Mouse (Mus musculus) C2C12 (cell line): ENCODE results near the gene Tmem206. TPM values are rescaled to one million over a fixed set of nuclear protein-coding genes. Genes with fewer than 3 reads are reported as not detected.

Experiments used
- H3K27me3 ChIP-seq: one replicate; pipeline ENCODE4 v1.6.1; 2011; ENCODE audit not compliant: control insufficient read depth, insufficient read depth, insufficient read length
- H3K36me3 ChIP-seq: one replicate; pipeline ENCODE4 v1.6.1; 2011; ENCODE audit not compliant: control insufficient read depth, insufficient read depth
- H3K4me3 ChIP-seq: one replicate; pipeline ENCODE4 v1.5.1; 2011; ENCODE audit warnings: mild to moderate bottlenecking, control low read depth; ENCODE audit not compliant: poor library complexity, insufficient read depth, severe bottlenecking
- H3K79me2 ChIP-seq: one replicate; pipeline ENCODE4 v1.6.1; 2011; ENCODE audit not compliant: control insufficient read depth, insufficient read depth
- H3K79me3 ChIP-seq: one replicate; pipeline ENCODE4 v1.6.1; 2011; ENCODE audit warnings: low read depth, control low read depth
- H3ac ChIP-seq: one replicate; pipeline ENCODE3; 2011; ENCODE audit warnings: low read depth; ENCODE audit not compliant: control insufficient read depth, insufficient read length
- CEBPB ChIP-seq: IDR thresholded peaks from one replicate; pipeline ENCODE4 v1.6.1; 2011; ENCODE audit warnings: low read depth, mild to moderate bottlenecking, control low read depth, moderate library complexity
- CTCF ChIP-seq: IDR thresholded peaks from one replicate; pipeline ENCODE4 v1.5.1; 2011; ENCODE audit not compliant: control insufficient read depth, insufficient read depth, insufficient read length
- FOSL1 ChIP-seq: IDR thresholded peaks from one replicate; pipeline ENCODE4 v1.8.0; 2011; ENCODE audit warnings: mild to moderate bottlenecking, low read length; ENCODE audit not compliant: poor library complexity, insufficient read depth, severe bottlenecking
- MAX ChIP-seq: IDR thresholded peaks from one replicate; pipeline ENCODE4 v1.6.1; 2011; ENCODE audit warnings: mild to moderate bottlenecking, control low read depth
- MYOD1 ChIP-seq: IDR thresholded peaks from one replicate; pipeline ENCODE4 v1.6.1; 2011; ENCODE audit warnings: low read depth; ENCODE audit not compliant: control insufficient read depth, insufficient read length
- MYOG ChIP-seq: IDR thresholded peaks from one replicate; pipeline ENCODE4 v1.6.1; 2011; ENCODE audit not compliant: control insufficient read depth, insufficient read length; ENCODE audit errors: extremely low read depth
- USF1 ChIP-seq: IDR thresholded peaks from one replicate; pipeline ENCODE4 v1.6.1; 2011; ENCODE audit warnings: low read depth, mild to moderate bottlenecking, control low read depth, moderate library complexity
- polyA plus RNA-seq: library from polyadenylated mRNA; unstranded; fragments of >200 nt; fragmentation: generic; extraction: Trizol; gene quantifications from one replicate; pipeline ENCODE4 v1.2.1, GENCODE M21; 2012; ENCODE audit warnings: missing spikeins

The Tmem206 gene
- polyA plus RNA-seq, 1 experiment = 9.8 TPM

GRCm38 (mm10) chr1:191324733-191325590 lies 750 bp upstream of the Tmem206 start:
- no peak for TF ChIP-seq USF1
- TF ChIP-seq FOSL1 = no peak
- TF ChIP-seq MAX = no peak
- TF ChIP-seq CTCF = no peak
- no peak for TF ChIP-seq MYOG
- TF ChIP-seq CEBPB = no peak
- no peak for TF ChIP-seq MYOD1
- no peak overlapping the region for H3ac ChIP-seq
- H3K79me2 ChIP-seq = peaks cover 16% of the 10 kb centered on the region
- no peak overlapping the region for H3K4me3 ChIP-seq
- no peaks in the 10 kb centered on the region for H3K27me3 ChIP-seq
- no peaks in the 10 kb centered on the region for H3K36me3 ChIP-seq
- H3K79me3 ChIP-seq = no peaks in the 10 kb centered on the region

- Histone ChIP-seq H3K79me2 (peaks cover 16% of the 10 kb centered on the region), H3K79me3 (no peaks in the 10 kb centered on the region), H3K36me3 (no peaks in the 10 kb centered on the region), H3K27me3 (no peaks in the 10 kb centered on the region), H3ac (peak overlapping the region; percentile 70), H3K4me3 (peak overlapping the region; percentile 63)
- no peak for TF ChIP-seq USF1
- no peak for TF ChIP-seq MAX
- TF ChIP-seq MYOD1 = no peak
- no peak for TF ChIP-seq FOSL1
- TF ChIP-seq CEBPB = no peak
Observed at GRCm38 (mm10) chr1:191326233-191326882, 646 bp downstream of the Tmem206 start.

GRCm38 (mm10) chr1:191327258-191327657 lies 1.5 kb downstream of the Tmem206 start:
- peaks cover 16% of the 10 kb centered on the region for H3K79me2 ChIP-seq
- H3K79me3 ChIP-seq = no peaks in the 10 kb centered on the region
- H3K4me3 ChIP-seq = no peak overlapping the region
- TF ChIP-seq CTCF (no peak), CEBPB (no peak), MAX (no peak), FOSL1 (no peak), USF1 (no peak), MYOG (no peak), MYOD1 (no peak)
- no peaks in the 10 kb centered on the region for H3K27me3 ChIP-seq
- H3ac ChIP-seq = no peak overlapping the region
- H3K36me3 ChIP-seq = no peaks in the 10 kb centered on the region

- H3ac ChIP-seq = no peak overlapping the region
- TF ChIP-seq MAX (no peak), MYOG (no peak)
- H3K36me3 ChIP-seq = peaks cover 5% of the 10 kb centered on the region
- H3K4me3 ChIP-seq = no peak overlapping the region
- peaks cover 16% of the 10 kb centered on the region for H3K79me2 ChIP-seq
- H3K79me3 ChIP-seq = no peaks in the 10 kb centered on the region
- no peaks in the 10 kb centered on the region for H3K27me3 ChIP-seq
Observed at GRCm38 (mm10) chr1:191328019-191328441, 2.3 kb downstream of the Tmem206 start.

GRCm38 (mm10) chr1:191330356-191330755 lies 4.6 kb downstream of the Tmem206 start:
- no peaks in the 10 kb centered on the region for H3K79me3 ChIP-seq

GRCm38 (mm10) chr1:191334500-191334899 lies 8.8 kb downstream of the Tmem206 start:
- no peak for TF ChIP-seq USF1
- TF ChIP-seq MAX = no peak
- TF ChIP-seq FOSL1 = no peak
- TF ChIP-seq MYOD1 = no peak
- TF ChIP-seq CTCF = no peak
- no peak for TF ChIP-seq CEBPB
- TF ChIP-seq MYOG = no peak
- no peak overlapping the region for H3K4me3 ChIP-seq
- no peaks in the 10 kb centered on the region for H3K79me2 ChIP-seq
- no peaks in the 10 kb centered on the region for H3K27me3 ChIP-seq
- H3K79me3 ChIP-seq = no peaks in the 10 kb centered on the region
- no peak overlapping the region for H3ac ChIP-seq
- peaks cover 11% of the 10 kb centered on the region for H3K36me3 ChIP-seq

More at GRCm38 (mm10) chr1:191330356-191330755, 4.6 kb downstream of the Tmem206 start:
- Histone ChIP-seq H3ac (no peak overlapping the region), H3K27me3 (no peaks in the 10 kb centered on the region), H3K79me2 (peaks cover 16% of the 10 kb centered on the region), H3K36me3 (peaks cover 5% of the 10 kb centered on the region), H3K4me3 (no peak overlapping the region)
- no peak for TF ChIP-seq MAX
- TF ChIP-seq FOSL1 = no peak
- no peak for TF ChIP-seq USF1
- no peak for TF ChIP-seq MYOG
- no peak for TF ChIP-seq MYOD1
- no peak for TF ChIP-seq CEBPB
- no peak for TF ChIP-seq CTCF
